Mouse (Mus musculus) neural tube, embryonic 15.5 days (tissue): ENCODE measurements around the gene Atf1. TPM values are rescaled to one million over a fixed set of nuclear protein-coding genes. Genes with fewer than 3 reads are reported as not detected.

Experiments
- ATAC-seq: fragments of 200-750 bp; cut with Nextera tagmentation; 2 replicates; pipeline ENCODE4 v1.8.0; 2017; ENCODE audit warnings: mild to moderate bottlenecking, moderate TSS enrichment, moderate library complexity; ENCODE audit not compliant: low FRiP score
- H3K27ac ChIP-seq: fragments of 300-500 bp; sonication (generic); replicated peaks from 2 replicates; pipeline ENCODE4 v1.5.1; 2015; ENCODE audit warnings: mild to moderate bottlenecking, inconsistent platforms
- H3K27me3 ChIP-seq: fragments of 300-500 bp; sonication (generic); replicated peaks from 2 replicates; pipeline ENCODE4 v1.6.1; 2015; ENCODE audit warnings: inconsistent platforms
- H3K36me3 ChIP-seq: fragments of 300-500 bp; sonication (generic); 2 replicates; pipeline ENCODE4 v1.6.1; 2015; ENCODE audit warnings: inconsistent platforms
- H3K4me1 ChIP-seq: fragments of 300-500 bp; sonication (generic); 2 replicates; pipeline ENCODE4 v1.6.1; 2015; ENCODE audit warnings: inconsistent platforms
- H3K4me2 ChIP-seq: fragments of 300-500 bp; sonication (generic); 2 replicates; pipeline ENCODE4 v1.6.1; 2015; ENCODE audit warnings: inconsistent platforms, mild to moderate bottlenecking, moderate library complexity
- H3K4me3 ChIP-seq: fragments of 300-500 bp; sonication (generic); replicated peaks from 2 replicates; pipeline ENCODE4 v1.5.1; 2015; ENCODE audit warnings: mild to moderate bottlenecking, inconsistent platforms
- H3K9ac ChIP-seq: fragments of 300-500 bp; sonication (generic); replicated peaks from 2 replicates; pipeline ENCODE4 v1.6.1; 2015; ENCODE audit warnings: mild to moderate bottlenecking, inconsistent platforms
- H3K9me3 ChIP-seq: fragments of 300-500 bp; sonication (generic); replicated peaks from 2 replicates; pipeline ENCODE4 v1.6.1; 2016; ENCODE audit warnings: inconsistent platforms
- WGBS: fragments of 180-500 bp; shearing (Covaris S2); methylation state at CpG from one replicate; pipeline ENCODE4 v1.1.7; 2015; ENCODE audit warnings: mixed read lengths; 5-methylcytosine and 5-hydroxymethylcytosine counted together
- polyA plus RNA-seq: library from polyadenylated mRNA; unstranded; fragments of >200 nt; fragmentation: Nextera tagmentation; extraction: Ambion mirVana; gene quantifications from 2 replicates; pipeline ENCODE4 v1.2.1, GENCODE M21; 2015

Atf1 gene
- 13.3 and 22.0 TPM in 2 replicates for polyA plus RNA-seq

- H3K27me3 ChIP-seq, result no peaks in the 10 kb centered on the region
- 0 out of 2 replicates have a peak, but pooled peaks cover under 1% of the 10 kb centered on the region for H3K9me3 ChIP-seq
- H3K36me3 ChIP-seq, result no peaks in the 10 kb centered on the region
- peak within 1 kb of the TSS; percentile 100 for H3K9ac ChIP-seq
- ATAC-seq, result peak; percentile 86
- H3K27ac ChIP-seq, result peak within 1 kb of the TSS; percentile 100
- WGBS, result under 1% methylated on average over 56 of the region's 133 CpGs
- peak within 1 kb of the TSS; percentile 58 for H3K4me2 ChIP-seq
- peaks cover 23% of the 10 kb centered on the region for H3K4me1 ChIP-seq
- H3K4me3 ChIP-seq, result peak within 1 kb of the TSS; percentile 84
These were observed at the start of gene Atf1 for GRCm38 (mm10) chr15:100227663-100228534. Gene Atf1 (plus strand): TSS chr15:100227819.

GRCm38 (mm10) chr15:100178487-100178886, 49.1 kb upstream of the Atf1 start:
- Histone ChIP-seq H3K4me3 (no peak overlapping the region), H3K4me1 (no peaks in the 10 kb centered on the region; the same call in 1 of the 2 replicates), H3K27me3 (no peaks in the 10 kb centered on the region), H3K4me2 (no peak overlapping the region), H3K9me3 (no peaks in the 10 kb centered on the region), H3K27ac (no peak overlapping the region), H3K9ac (no peak overlapping the region), H3K36me3 (peaks cover 77% of the 10 kb centered on the region)
- no peak for ATAC-seq
- 78% methylated on average over 7 of the region's 7 CpGs for WGBS

- 94% methylated on average over 6 of the region's 6 CpGs for WGBS
- H3K4me3 ChIP-seq, result no peak overlapping the region
- no peaks in the 10 kb centered on the region for H3K9me3 ChIP-seq
- H3K27ac ChIP-seq, result no peak overlapping the region
- no peak for ATAC-seq
- no peak overlapping the region for H3K4me2 ChIP-seq
- no peak overlapping the region for H3K9ac ChIP-seq
- H3K27me3 ChIP-seq, result no peaks in the 10 kb centered on the region
- H3K36me3 ChIP-seq, result peaks cover 77% of the 10 kb centered on the region
- H3K4me1 ChIP-seq, result no peaks in the 10 kb centered on the region; the same call in 1 of the 2 replicates
These were observed 47.9 kb upstream of the Atf1 start for GRCm38 (mm10) chr15:100179685-100180084.

GRCm38 (mm10) chr15:100180221-100180620, 47.4 kb upstream of the Atf1 start:
- Histone ChIP-seq H3K4me2 (no peak overlapping the region), H3K27ac (no peak overlapping the region), H3K9me3 (no peaks in the 10 kb centered on the region), H3K4me1 (no peaks in the 10 kb centered on the region; the same call in 1 of the 2 replicates), H3K27me3 (no peaks in the 10 kb centered on the region), H3K4me3 (no peak overlapping the region), H3K36me3 (peaks cover 77% of the 10 kb centered on the region), H3K9ac (no peak overlapping the region)
- ATAC-seq, result no peak
- 79% methylated on average over 4 of the region's 4 CpGs for WGBS

- Histone ChIP-seq H3K9ac (no peak overlapping the region), H3K4me3 (no peak overlapping the region), H3K4me1 (no peaks in the 10 kb centered on the region; the same call in 1 of the 2 replicates), H3K36me3 (peaks cover 85% of the 10 kb centered on the region), H3K27me3 (no peaks in the 10 kb centered on the region), H3K27ac (no peak overlapping the region), H3K4me2 (no peak overlapping the region), H3K9me3 (no peaks in the 10 kb centered on the region)
- ATAC-seq, result no peak
- WGBS, result 84% methylated on average over 10 of the region's 10 CpGs
These were observed 45.8 kb upstream of the Atf1 start for GRCm38 (mm10) chr15:100181841-100182240.

GRCm38 (mm10) chr15:100182526-100183280, 44.9 kb upstream of the Atf1 start:
- no peaks in the 10 kb centered on the region for H3K9me3 ChIP-seq
- H3K36me3 ChIP-seq, result peaks cover 86% of the 10 kb centered on the region
- no peak for ATAC-seq
- no peak overlapping the region for H3K27ac ChIP-seq
- H3K4me1 ChIP-seq, result no peaks in the 10 kb centered on the region; the same call in 1 of the 2 replicates
- no peak overlapping the region for H3K9ac ChIP-seq
- no peak overlapping the region for H3K4me2 ChIP-seq
- no peak overlapping the region for H3K4me3 ChIP-seq
- WGBS, result 83% methylated on average over 28 of the region's 28 CpGs
- no peaks in the 10 kb centered on the region for H3K27me3 ChIP-seq

GRCm38 (mm10) chr15:100183510-100183909, 44.1 kb upstream of the Atf1 start:
- peaks cover 84% of the 10 kb centered on the region for H3K36me3 ChIP-seq
- 83% methylated on average over 10 of the region's 10 CpGs for WGBS
- no peak for ATAC-seq
- no peak overlapping the region for H3K4me3 ChIP-seq
- no peaks in the 10 kb centered on the region for H3K9me3 ChIP-seq
- no peaks in the 10 kb centered on the region; the same call in 1 of the 2 replicates for H3K4me1 ChIP-seq
- no peak overlapping the region for H3K27ac ChIP-seq
- H3K4me2 ChIP-seq, result no peak overlapping the region
- no peak overlapping the region for H3K9ac ChIP-seq
- H3K27me3 ChIP-seq, result no peaks in the 10 kb centered on the region

- no peaks in the 10 kb centered on the region for H3K27me3 ChIP-seq
- H3K4me3 ChIP-seq, result no peak overlapping the region
- H3K4me2 ChIP-seq, result no peak overlapping the region
- 86% methylated on average over 5 of the region's 5 CpGs for WGBS
- no peaks in the 10 kb centered on the region for H3K9me3 ChIP-seq
- H3K36me3 ChIP-seq, result peaks cover 84% of the 10 kb centered on the region
- no peak overlapping the region for H3K27ac ChIP-seq
- H3K9ac ChIP-seq, result no peak overlapping the region
- H3K4me1 ChIP-seq, result no peaks in the 10 kb centered on the region; the same call in 1 of the 2 replicates
- ATAC-seq, result no peak
These were observed 42.7 kb upstream of the Atf1 start for GRCm38 (mm10) chr15:100184821-100185496.

- Histone ChIP-seq H3K4me3 (no peak overlapping the region), H3K27me3 (no peaks in the 10 kb centered on the region), H3K27ac (no peak overlapping the region), H3K4me2 (no peak overlapping the region), H3K4me1 (no peaks in the 10 kb centered on the region), H3K36me3 (peaks cover 85% of the 10 kb centered on the region), H3K9me3 (no peaks in the 10 kb centered on the region), H3K9ac (no peak overlapping the region)
- ATAC-seq, result no peak
- 85% methylated on average over 9 of the region's 9 CpGs for WGBS
These were observed 41.4 kb upstream of the Atf1 start for GRCm38 (mm10) chr15:100186234-100186633.

- Histone ChIP-seq H3K36me3 (peaks cover 85% of the 10 kb centered on the region), H3K9ac (no peak overlapping the region), H3K4me2 (no peak overlapping the region), H3K9me3 (no peaks in the 10 kb centered on the region), H3K27ac (no peak overlapping the region), H3K4me1 (no peaks in the 10 kb centered on the region), H3K27me3 (no peaks in the 10 kb centered on the region), H3K4me3 (no peak overlapping the region)
- 92% methylated on average over 8 of the region's 8 CpGs for WGBS
- ATAC-seq, result no peak
These were observed 40.5 kb upstream of the Atf1 start for GRCm38 (mm10) chr15:100186882-100187672.

GRCm38 (mm10) chr15:100188542-100188941, 39.1 kb upstream of the Atf1 start:
- Histone ChIP-seq H3K36me3 (peaks cover 86% of the 10 kb centered on the region), H3K9ac (no peak overlapping the region), H3K4me3 (no peak overlapping the region), H3K27ac (no peak overlapping the region), H3K4me1 (no peaks in the 10 kb centered on the region), H3K27me3 (no peaks in the 10 kb centered on the region), H3K9me3 (no peaks in the 10 kb centered on the region), H3K4me2 (no peak overlapping the region)
- no peak for ATAC-seq
- 89% methylated on average over 5 of the region's 5 CpGs for WGBS
